Mouse (Mus musculus): ENCODE measurements around the gene Tomm20. TPM values are rescaled to one million over a fixed set of nuclear protein-coding genes. Genes with fewer than 3 reads are reported as not detected.
A peak's percentile ranks its signal among the peaks of the same experiment; 100 is the strongest.

Tomm20 gene
- polyA plus RNA-seq, 1 experiment from 2014 or later: 238 TPM

DNA sequence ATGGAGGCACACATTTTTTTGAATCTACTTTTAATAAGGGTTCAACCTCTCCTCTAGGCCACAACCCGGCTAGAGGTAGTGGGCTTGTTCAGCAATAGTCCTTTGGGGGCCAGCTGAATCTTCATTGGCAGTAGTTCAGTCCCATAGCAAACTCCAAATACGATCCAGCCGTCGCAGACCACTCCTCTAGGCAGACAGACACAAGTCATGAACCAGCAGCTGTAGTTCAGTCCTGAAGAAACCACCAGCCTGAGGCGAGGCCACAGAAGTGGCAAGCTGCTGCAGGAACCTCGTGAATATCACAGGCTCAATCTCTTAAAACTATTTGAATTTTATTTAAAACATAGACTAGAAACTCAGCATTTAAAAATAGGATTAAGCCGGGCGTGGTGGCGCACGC lies 32.4 kb upstream of the Tomm20 start:
- WGBS: 84% methylated on average over 10 of the region's 10 CpGs

DNA sequence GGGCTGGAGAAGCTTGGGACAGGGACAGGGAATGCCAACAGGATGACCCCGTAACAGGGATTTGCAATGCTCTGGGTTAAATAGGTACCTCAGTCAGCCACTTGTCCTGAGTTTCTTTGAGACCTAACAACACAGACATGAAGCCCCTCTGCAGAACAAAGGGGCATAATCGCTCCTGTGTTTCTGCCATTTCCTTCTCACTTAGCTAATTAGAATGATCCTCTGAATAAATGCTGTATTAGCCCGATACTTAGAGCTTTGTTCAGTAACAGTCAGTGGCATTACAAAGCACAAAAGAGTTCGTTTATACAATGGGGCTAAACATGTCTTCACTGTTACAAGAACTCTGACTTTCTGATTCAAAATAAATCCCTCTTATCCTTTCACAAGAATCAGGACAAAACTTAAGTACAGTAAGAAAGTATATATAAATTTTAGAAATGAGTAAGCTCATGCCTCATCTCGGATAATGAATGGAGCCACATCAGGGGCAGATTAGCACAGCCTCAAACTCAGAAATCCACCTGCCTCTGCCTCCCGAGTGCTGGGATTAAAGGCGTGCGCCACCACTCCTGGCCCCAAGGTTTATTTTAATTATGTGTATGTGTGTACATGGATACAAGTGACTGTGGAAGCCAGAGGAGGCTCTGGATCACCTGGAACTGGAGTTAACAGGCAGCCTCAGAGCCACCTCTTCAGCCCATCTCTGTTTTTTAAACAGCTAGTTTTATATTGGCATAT lies 31.1 kb upstream of the Tomm20 start:
- Histone ChIP-seq H3K4me3 (ENCODE audit: low read depth, low read length) (no peak overlapping the region), H3K4me1 (replicated peaks; ENCODE audit: control insufficient read depth, insufficient read depth, low read length) (no peaks in the 10 kb centered on the region), H3K27me3 (ENCODE audit: control insufficient read depth, insufficient read depth, low read length) (peaks cover 4% of the 10 kb centered on the region; the same call in 1 of the 2 replicates), H3K9me3 (ENCODE audit: control insufficient read depth, low read length) (no peaks in the 10 kb centered on the region), H3K36me3 (ENCODE audit: control insufficient read depth, insufficient read depth, low read length) (no peaks in the 10 kb centered on the region), H3K9ac (ENCODE audit: low read depth, low read length) (no peak overlapping the region), H3K4me2 (replicated peaks; ENCODE audit: low read depth, low read length) (no peak overlapping the region), H3K27ac (ENCODE audit: low read depth, low read length) (no peak overlapping the region)
- no peak for ATAC-seq (ENCODE audit: low FRiP score)
- DNase-seq (ENCODE audit: low spot score): no peak
- 76% methylated on average over 8 of the region's 8 CpGs for WGBS

More for the DNA sequence above, 32.4 kb upstream of the Tomm20 start:
- Histone ChIP-seq H3K4me3 (ENCODE audit: low read depth, low read length) (no peak overlapping the region), H3K4me2 (replicated peaks; ENCODE audit: low read depth, low read length) (no peak overlapping the region), H3K36me3 (ENCODE audit: control insufficient read depth, insufficient read depth, low read length) (no peaks in the 10 kb centered on the region), H3K4me1 (replicated peaks; ENCODE audit: control insufficient read depth, insufficient read depth, low read length) (no peaks in the 10 kb centered on the region), H3K27ac (ENCODE audit: low read depth, low read length) (no peak overlapping the region), H3K27me3 (ENCODE audit: control insufficient read depth, insufficient read depth, low read length) (peaks cover 4% of the 10 kb centered on the region; the same call in 1 of the 2 replicates), H3K9me3 (ENCODE audit: control insufficient read depth, low read length) (no peaks in the 10 kb centered on the region), H3K9ac (ENCODE audit: low read depth, low read length) (no peak overlapping the region)
- no peak for ATAC-seq (ENCODE audit: low FRiP score)
- DNase-seq (ENCODE audit: low spot score): no peak

DNA sequence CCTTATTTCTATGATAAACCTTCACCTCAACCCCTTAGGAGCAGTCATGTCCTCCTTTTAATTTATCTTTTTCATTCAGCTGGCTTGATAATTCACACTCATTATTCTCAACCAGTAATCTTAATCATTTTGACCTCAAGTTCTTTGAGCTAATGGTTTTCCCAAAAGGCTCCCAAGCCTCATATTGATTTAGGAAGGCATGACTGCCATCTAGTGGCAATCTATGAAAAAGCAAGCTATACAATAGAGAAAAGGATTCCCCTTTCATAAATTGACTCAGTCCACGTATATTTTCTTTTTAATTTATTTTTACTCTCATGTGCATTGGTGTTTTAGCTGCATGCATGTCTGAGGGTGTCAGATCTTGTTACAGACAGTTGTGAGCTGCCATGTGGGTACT lies 30.1 kb upstream of the Tomm20 start:
- no peak for ATAC-seq (ENCODE audit: low FRiP score)
- DNase-seq (ENCODE audit: low spot score): peak; percentile 74
- H3K9ac ChIP-seq (ENCODE audit: low read depth, low read length): no peak overlapping the region
- H3K27ac ChIP-seq (ENCODE audit: low read depth, low read length): no peak overlapping the region
- H3K36me3 ChIP-seq (ENCODE audit: control insufficient read depth, insufficient read depth, low read length): no peaks in the 10 kb centered on the region
- H3K27me3 ChIP-seq (ENCODE audit: control insufficient read depth, insufficient read depth, low read length): peaks cover 4% of the 10 kb centered on the region; the same call in 1 of the 2 replicates
- H3K4me3 ChIP-seq (ENCODE audit: low read depth, low read length): no peak overlapping the region
- no peaks in the 10 kb centered on the region for H3K4me1 ChIP-seq (replicated peaks; ENCODE audit: control insufficient read depth, insufficient read depth, low read length)
- no peak overlapping the region for H3K4me2 ChIP-seq (replicated peaks; ENCODE audit: low read depth, low read length)
- WGBS: 32% methylated on average over 1 of the region's 1 CpGs
- H3K9me3 ChIP-seq (ENCODE audit: control insufficient read depth, low read length): no peaks in the 10 kb centered on the region

DNA sequence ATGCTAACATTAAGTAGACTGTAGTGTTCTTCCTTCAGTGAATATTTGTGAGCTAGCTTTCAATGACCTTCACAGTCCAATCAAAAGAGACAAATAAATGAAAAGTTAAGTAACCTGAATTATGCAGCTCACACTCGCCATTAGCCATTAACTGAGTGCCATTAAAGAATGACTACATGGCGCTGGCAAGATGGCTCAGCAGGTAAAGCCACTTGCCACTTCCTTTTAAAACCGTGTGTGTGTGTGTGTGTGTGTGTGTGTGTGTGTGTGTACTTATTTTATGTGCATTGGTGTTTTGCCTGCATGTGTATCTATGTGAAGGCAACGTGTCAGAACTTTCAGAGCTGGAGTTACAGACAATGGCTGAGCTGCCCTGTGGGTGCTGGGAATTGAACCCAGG lies 28.9 kb upstream of the Tomm20 start:
- Histone ChIP-seq H3K4me1 (replicated peaks; ENCODE audit: control insufficient read depth, insufficient read depth, low read length) (no peaks in the 10 kb centered on the region), H3K9me3 (ENCODE audit: control insufficient read depth, low read length) (no peaks in the 10 kb centered on the region), H3K4me3 (ENCODE audit: low read depth, low read length) (no peak overlapping the region), H3K36me3 (ENCODE audit: control insufficient read depth, insufficient read depth, low read length) (no peaks in the 10 kb centered on the region), H3K27me3 (ENCODE audit: control insufficient read depth, insufficient read depth, low read length) (peaks cover 4% of the 10 kb centered on the region; the same call in 1 of the 2 replicates), H3K4me2 (replicated peaks; ENCODE audit: low read depth, low read length) (no peak overlapping the region), H3K9ac (ENCODE audit: low read depth, low read length) (no peak overlapping the region), H3K27ac (ENCODE audit: low read depth, low read length) (no peak overlapping the region)
- no peak for ATAC-seq (ENCODE audit: low FRiP score)
- DNase-seq (ENCODE audit: low spot score): no peak
- 88% methylated on average over 4 of the region's 4 CpGs for WGBS

DNA sequence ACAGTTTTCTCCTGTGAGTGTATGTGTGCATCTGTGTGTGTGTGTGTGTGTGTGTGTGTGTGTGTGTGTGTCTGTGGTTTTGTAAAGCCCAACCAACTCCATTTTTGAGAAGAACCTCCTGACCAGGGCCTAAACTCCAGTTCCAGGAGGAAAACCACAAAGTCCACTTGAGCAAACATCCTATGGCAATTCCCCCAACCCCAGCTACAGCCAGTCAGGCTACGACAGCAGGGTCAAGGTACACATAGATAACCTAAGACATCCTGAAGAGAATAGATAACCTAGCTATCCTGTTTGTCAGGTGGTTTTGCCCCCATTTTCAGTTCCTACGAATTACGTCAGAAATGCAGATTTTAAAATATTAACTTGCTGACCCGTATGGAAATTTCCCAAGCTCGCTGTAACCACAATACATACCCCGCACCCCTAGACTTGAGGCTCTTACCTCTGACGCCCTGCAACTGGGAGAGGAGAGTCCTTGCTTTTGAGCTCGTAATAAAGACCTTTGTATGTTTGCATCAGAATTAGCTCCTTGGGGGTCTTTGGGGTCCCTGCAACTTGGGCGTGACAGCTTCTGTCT lies 28.1 kb upstream of the Tomm20 start:
- no peak for ATAC-seq (ENCODE audit: low FRiP score)
- H3K27ac ChIP-seq (ENCODE audit: low read depth, low read length): no peak overlapping the region
- H3K9ac ChIP-seq (ENCODE audit: low read depth, low read length): no peak overlapping the region
- H3K27me3 ChIP-seq (ENCODE audit: control insufficient read depth, insufficient read depth, low read length): 0 out of 2 replicates have a peak, but pooled peaks cover 2% of the 10 kb centered on the region
- H3K4me1 ChIP-seq (replicated peaks; ENCODE audit: control insufficient read depth, insufficient read depth, low read length): 0 out of 2 replicates have a peak, but pooled peaks cover 2% of the 10 kb centered on the region
- 72% methylated on average over 9 of the region's 9 CpGs for WGBS
- H3K36me3 ChIP-seq (ENCODE audit: control insufficient read depth, insufficient read depth, low read length): 0 out of 2 replicates have a peak, but pooled peaks cover 3% of the 10 kb centered on the region
- H3K9me3 ChIP-seq (ENCODE audit: control insufficient read depth, low read length): no peaks in the 10 kb centered on the region
- H3K4me2 ChIP-seq (replicated peaks; ENCODE audit: low read depth, low read length): no peak overlapping the region
- no peak for DNase-seq (ENCODE audit: low spot score)
- H3K4me3 ChIP-seq (ENCODE audit: low read depth, low read length): no peak overlapping the region

DNA sequence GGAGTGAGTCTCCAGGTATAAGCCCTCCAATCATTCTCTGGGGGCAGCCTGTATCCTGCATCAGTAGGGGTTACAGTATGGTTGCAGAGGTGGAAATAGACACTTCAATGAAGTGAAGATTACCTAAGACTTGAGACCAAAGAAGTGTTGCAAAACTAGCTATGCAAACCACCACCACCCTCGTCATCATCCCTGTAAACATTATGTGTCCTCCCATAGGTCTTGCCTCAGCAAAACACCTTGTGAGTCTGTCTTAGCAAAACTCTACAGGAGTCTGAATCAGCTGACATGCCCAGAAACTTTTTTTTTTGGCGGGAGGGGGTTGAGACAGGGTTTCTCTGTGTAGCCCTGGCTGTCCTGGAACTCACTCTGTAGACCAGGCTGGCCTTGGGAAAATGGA lies 27.0 kb upstream of the Tomm20 start:
- no peak overlapping the region for H3K4me2 ChIP-seq (replicated peaks; ENCODE audit: low read depth, low read length)
- H3K4me3 ChIP-seq (ENCODE audit: low read depth, low read length): no peak overlapping the region
- H3K4me1 ChIP-seq (replicated peaks; ENCODE audit: control insufficient read depth, insufficient read depth, low read length): 0 out of 2 replicates have a peak, but pooled peaks cover 2% of the 10 kb centered on the region
- H3K36me3 ChIP-seq (ENCODE audit: control insufficient read depth, insufficient read depth, low read length): 0 out of 2 replicates have a peak, but pooled peaks cover 3% of the 10 kb centered on the region
- no peak for ATAC-seq (ENCODE audit: low FRiP score)
- 82% methylated on average over 2 of the region's 2 CpGs for WGBS
- H3K27ac ChIP-seq (ENCODE audit: low read depth, low read length): no peak overlapping the region
- 0 out of 2 replicates have a peak, but pooled peaks cover 2% of the 10 kb centered on the region for H3K27me3 ChIP-seq (ENCODE audit: control insufficient read depth, insufficient read depth, low read length)
- no peaks in the 10 kb centered on the region for H3K9me3 ChIP-seq (ENCODE audit: control insufficient read depth, low read length)
- H3K9ac ChIP-seq (ENCODE audit: low read depth, low read length): no peak overlapping the region
- DNase-seq (ENCODE audit: low spot score): no peak

DNA sequence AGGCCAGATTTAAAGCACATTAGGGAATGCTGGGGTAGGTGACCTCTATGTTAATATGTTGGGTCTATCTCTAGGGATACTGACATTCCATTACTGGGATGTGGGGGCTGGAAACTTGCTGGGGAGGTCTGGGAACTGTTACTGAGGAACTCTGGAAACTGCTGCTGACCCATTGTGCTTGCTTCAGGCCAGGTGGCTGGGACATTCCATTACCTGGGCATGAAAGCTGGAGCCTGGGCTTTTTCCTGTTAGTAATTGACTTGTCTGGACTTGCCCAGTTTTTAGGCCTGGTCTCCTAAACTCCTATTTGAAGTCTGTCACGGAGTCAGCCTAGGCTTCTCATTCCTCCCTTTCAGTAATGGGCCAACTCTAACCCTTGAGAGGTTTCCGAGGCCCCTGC lies 26.5 kb upstream of the Tomm20 start:
- H3K4me1 ChIP-seq (replicated peaks; ENCODE audit: control insufficient read depth, insufficient read depth, low read length): 0 out of 2 replicates have a peak, but pooled peaks cover 2% of the 10 kb centered on the region
- no peak overlapping the region for H3K27ac ChIP-seq (ENCODE audit: low read depth, low read length)
- 0 out of 2 replicates have a peak, but pooled peaks cover 3% of the 10 kb centered on the region for H3K36me3 ChIP-seq (ENCODE audit: control insufficient read depth, insufficient read depth, low read length)
- 90% methylated on average over 2 of the region's 2 CpGs for WGBS
- ATAC-seq (ENCODE audit: low FRiP score): no peak
- no peak overlapping the region for H3K9ac ChIP-seq (ENCODE audit: low read depth, low read length)
- H3K4me3 ChIP-seq (ENCODE audit: low read depth, low read length): no peak overlapping the region
- no peak for DNase-seq (ENCODE audit: low spot score)
- H3K9me3 ChIP-seq (ENCODE audit: control insufficient read depth, low read length): no peaks in the 10 kb centered on the region
- H3K4me2 ChIP-seq (replicated peaks; ENCODE audit: low read depth, low read length): no peak overlapping the region
- H3K27me3 ChIP-seq (ENCODE audit: control insufficient read depth, insufficient read depth, low read length): 0 out of 2 replicates have a peak, but pooled peaks cover 1% of the 10 kb centered on the region

DNA sequence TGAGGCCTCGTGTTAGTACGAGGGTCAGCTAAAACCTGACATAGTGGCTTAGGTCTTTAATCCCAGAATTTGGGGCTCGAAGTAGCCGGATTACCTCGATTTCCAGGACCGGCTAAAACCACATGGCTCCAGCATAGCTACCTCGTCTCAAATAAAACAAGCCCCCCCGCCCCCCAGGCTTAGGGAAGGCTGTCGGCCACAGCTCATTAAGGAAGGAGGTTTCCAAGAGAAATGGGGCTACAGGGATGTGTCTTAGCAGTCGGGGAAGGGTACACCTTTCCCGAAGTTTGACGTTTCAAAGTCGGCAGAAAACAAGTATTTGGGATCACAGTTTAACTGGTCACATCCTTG lies 25.6 kb upstream of the Tomm20 start:
- Histone ChIP-seq H3K27me3 (ENCODE audit: control insufficient read depth, insufficient read depth, low read length) (no peaks in the 10 kb centered on the region), H3K4me3 (ENCODE audit: low read depth, low read length) (peak overlapping the region; percentile 95), H3K36me3 (ENCODE audit: control insufficient read depth, insufficient read depth, low read length) (0 out of 2 replicates have a peak, but pooled peaks cover 3% of the 10 kb centered on the region), H3K9me3 (ENCODE audit: control insufficient read depth, low read length) (no peaks in the 10 kb centered on the region), H3K4me1 (replicated peaks; ENCODE audit: control insufficient read depth, insufficient read depth, low read length) (0 out of 2 replicates have a peak, but pooled peaks cover 2% of the 10 kb centered on the region), H3K4me2 (replicated peaks; ENCODE audit: low read depth, low read length) (peak overlapping the region; percentile 81), H3K9ac (ENCODE audit: low read depth, low read length) (peak overlapping the region; percentile 66), H3K27ac (ENCODE audit: low read depth, low read length) (peak overlapping the region; percentile 74)
- DNase-seq (ENCODE audit: low spot score) (no peak), ATAC-seq (ENCODE audit: low FRiP score) (peak; percentile 66)
- 14% methylated on average over 13 of the region's 13 CpGs for WGBS

All from hindbrain, embryonic 11.5 days (tissue).